Mouse (Mus musculus): ENCODE results near the gene Tnr. TPM values are rescaled to one million over a fixed set of nuclear protein-coding genes. Genes with fewer than 3 reads are reported as not detected.

The Tnr gene
- polyA plus RNA-seq, 1 experiment from 2014 or later = 1.7 TPM

- Histone ChIP-seq H3K4me2 (replicated peaks) (no peak overlapping the region), H3K9me3 (no peaks in the 10 kb centered on the region), H3K36me3 (no peaks in the 10 kb centered on the region), H3K27me3 (peaks cover 34% of the 10 kb centered on the region), H3K4me3 (replicated peaks) (no peak overlapping the region), H3K9ac (replicated peaks) (no peak overlapping the region), H3K27ac (no peak overlapping the region), H3K4me1 (replicated peaks) (peaks cover 7% of the 10 kb centered on the region; the same call in 1 of the 2 replicates)
- WGBS = 20% methylated on average over 1 of the region's 1 CpGs
- no peak for ATAC-seq
Observed at GRCm38 (mm10) chr1:159865696-159866095, 342.1 kb downstream of the Tnr start.

GRCm38 (mm10) chr1:159869619-159870441, 346.3 kb downstream of the Tnr start:
- H3K4me1 ChIP-seq (replicated peaks) = peaks cover 7% of the 10 kb centered on the region; the same call in 1 of the 2 replicates
- 85% methylated on average over 6 of the region's 6 CpGs for WGBS
- H3K27me3 ChIP-seq = peaks cover 15% of the 10 kb centered on the region; the same call in 1 of the 2 replicates
- no peak for ATAC-seq
- no peak overlapping the region for H3K9ac ChIP-seq (replicated peaks)
- H3K36me3 ChIP-seq = no peaks in the 10 kb centered on the region
- H3K27ac ChIP-seq = no peak overlapping the region
- no peaks in the 10 kb centered on the region for H3K9me3 ChIP-seq
- no peak overlapping the region for H3K4me2 ChIP-seq (replicated peaks)
- no peak overlapping the region for H3K4me3 ChIP-seq (replicated peaks)

- Histone ChIP-seq H3K4me3 (replicated peaks) (no peak overlapping the region), H3K4me1 (replicated peaks) (no peaks in the 10 kb centered on the region), H3K9ac (replicated peaks) (no peak overlapping the region), H3K9me3 (no peaks in the 10 kb centered on the region), H3K4me2 (replicated peaks) (no peak overlapping the region), H3K36me3 (no peaks in the 10 kb centered on the region), H3K27ac (no peak overlapping the region), H3K27me3 (0 out of 2 replicates have a peak, but pooled peaks cover 9% of the 10 kb centered on the region)
- WGBS = 91% methylated on average over 3 of the region's 3 CpGs
- ATAC-seq = no peak
Observed at GRCm38 (mm10) chr1:159872866-159873265, 349.3 kb downstream of the Tnr start.

GRCm38 (mm10) chr1:159878681-159879080, 355.1 kb downstream of the Tnr start:
- Histone ChIP-seq H3K4me3 (replicated peaks) (no peak overlapping the region), H3K9me3 (no peaks in the 10 kb centered on the region), H3K9ac (replicated peaks) (no peak overlapping the region), H3K4me1 (replicated peaks) (no peaks in the 10 kb centered on the region), H3K27ac (no peak overlapping the region), H3K27me3 (no peaks in the 10 kb centered on the region), H3K4me2 (replicated peaks) (no peak overlapping the region), H3K36me3 (no peaks in the 10 kb centered on the region)
- ATAC-seq = 0 out of 2 replicates have a peak, but pooled peaks have one; percentile 37
- 57% methylated on average over 3 of the region's 3 CpGs for WGBS

- Histone ChIP-seq H3K36me3 (no peaks in the 10 kb centered on the region), H3K9me3 (no peaks in the 10 kb centered on the region), H3K4me3 (replicated peaks) (no peak overlapping the region), H3K27me3 (no peaks in the 10 kb centered on the region), H3K4me2 (replicated peaks) (no peak overlapping the region), H3K27ac (no peak overlapping the region), H3K9ac (replicated peaks) (no peak overlapping the region), H3K4me1 (replicated peaks) (no peaks in the 10 kb centered on the region)
- no peak for ATAC-seq
- WGBS = 91% methylated on average over 4 of the region's 4 CpGs
Observed at GRCm38 (mm10) chr1:159879866-159880265, 356.3 kb downstream of the Tnr start.

- no peaks in the 10 kb centered on the region for H3K36me3 ChIP-seq
- ATAC-seq = no peak
- H3K27me3 ChIP-seq = no peaks in the 10 kb centered on the region
- H3K9ac ChIP-seq (replicated peaks) = no peak overlapping the region
- no peaks in the 10 kb centered on the region for H3K9me3 ChIP-seq
- H3K27ac ChIP-seq = no peak overlapping the region
- H3K4me3 ChIP-seq (replicated peaks) = no peak overlapping the region
- no peaks in the 10 kb centered on the region for H3K4me1 ChIP-seq (replicated peaks)
- WGBS = 73% methylated on average over 3 of the region's 3 CpGs
- no peak overlapping the region for H3K4me2 ChIP-seq (replicated peaks)
Observed at GRCm38 (mm10) chr1:159885476-159885875, 361.9 kb downstream of the Tnr start.

GRCm38 (mm10) chr1:159888611-159889010, 365.0 kb downstream of the Tnr start:
- Histone ChIP-seq H3K27me3 (no peaks in the 10 kb centered on the region), H3K9me3 (no peaks in the 10 kb centered on the region), H3K36me3 (no peaks in the 10 kb centered on the region), H3K4me2 (replicated peaks) (no peak overlapping the region), H3K9ac (replicated peaks) (no peak overlapping the region), H3K27ac (no peak overlapping the region), H3K4me1 (replicated peaks) (no peaks in the 10 kb centered on the region), H3K4me3 (replicated peaks) (no peak overlapping the region)
- 96% methylated on average over 5 of the region's 5 CpGs for WGBS
- no peak for ATAC-seq

- 92% methylated on average over 17 of the region's 17 CpGs for WGBS
Observed at GRCm38 (mm10) chr1:159889012-159889765, 365.6 kb downstream of the Tnr start.

GRCm38 (mm10) chr1:159890524-159890923, 367.0 kb downstream of the Tnr start:
- WGBS = 86% methylated on average over 5 of the region's 5 CpGs
- H3K4me1 ChIP-seq (replicated peaks) = no peaks in the 10 kb centered on the region
- no peaks in the 10 kb centered on the region for H3K27me3 ChIP-seq
- no peaks in the 10 kb centered on the region for H3K36me3 ChIP-seq
- no peak overlapping the region for H3K4me3 ChIP-seq (replicated peaks)
- no peak overlapping the region for H3K9ac ChIP-seq (replicated peaks)
- no peak for ATAC-seq
- H3K4me2 ChIP-seq (replicated peaks) = no peak overlapping the region
- H3K27ac ChIP-seq = no peak overlapping the region
- no peaks in the 10 kb centered on the region for H3K9me3 ChIP-seq

More at GRCm38 (mm10) chr1:159889012-159889765, 365.6 kb downstream of the Tnr start:
- H3K27ac ChIP-seq = no peak overlapping the region
- H3K36me3 ChIP-seq = no peaks in the 10 kb centered on the region
- H3K9me3 ChIP-seq = no peaks in the 10 kb centered on the region
- no peak overlapping the region for H3K4me2 ChIP-seq (replicated peaks)
- H3K4me3 ChIP-seq (replicated peaks) = no peak overlapping the region
- no peak overlapping the region for H3K9ac ChIP-seq (replicated peaks)
- H3K4me1 ChIP-seq (replicated peaks) = no peaks in the 10 kb centered on the region
- no peak for ATAC-seq
- H3K27me3 ChIP-seq = no peaks in the 10 kb centered on the region

- H3K4me2 ChIP-seq (replicated peaks) = no peak overlapping the region
- no peaks in the 10 kb centered on the region for H3K36me3 ChIP-seq
- H3K27me3 ChIP-seq = no peaks in the 10 kb centered on the region
- H3K9ac ChIP-seq (replicated peaks) = no peak overlapping the region
- no peaks in the 10 kb centered on the region for H3K4me1 ChIP-seq (replicated peaks)
- H3K4me3 ChIP-seq (replicated peaks) = no peak overlapping the region
- H3K27ac ChIP-seq = no peak overlapping the region
- WGBS = 83% methylated on average over 3 of the region's 3 CpGs
- no peak for ATAC-seq
- H3K9me3 ChIP-seq = no peaks in the 10 kb centered on the region
Observed at GRCm38 (mm10) chr1:159895094-159895493, 371.5 kb downstream of the Tnr start.

- Histone ChIP-seq H3K27me3 (no peaks in the 10 kb centered on the region), H3K9me3 (no peaks in the 10 kb centered on the region), H3K9ac (replicated peaks) (no peak overlapping the region), H3K36me3 (no peaks in the 10 kb centered on the region), H3K4me1 (replicated peaks) (peaks cover 20% of the 10 kb centered on the region), H3K27ac (no peak overlapping the region; the same call in 1 of the 2 replicates), H3K4me2 (replicated peaks) (no peak overlapping the region), H3K4me3 (replicated peaks) (no peak overlapping the region)
- WGBS = 78% methylated on average over 3 of the region's 3 CpGs
- no peak for ATAC-seq
Observed at GRCm38 (mm10) chr1:159899991-159900390, 376.4 kb downstream of the Tnr start.

- ATAC-seq = peak; percentile 39
- no peak overlapping the region for H3K4me2 ChIP-seq (replicated peaks)
- no peaks in the 10 kb centered on the region for H3K27me3 ChIP-seq
- H3K36me3 ChIP-seq = no peaks in the 10 kb centered on the region
- no peaks in the 10 kb centered on the region for H3K9me3 ChIP-seq
- no peak overlapping the region for H3K4me3 ChIP-seq (replicated peaks)
- H3K4me1 ChIP-seq (replicated peaks) = peaks cover 20% of the 10 kb centered on the region
- H3K27ac ChIP-seq = peak overlapping the region; percentile 35; the same call in 1 of the 2 replicates
- WGBS = 55% methylated on average over 3 of the region's 3 CpGs
- no peak overlapping the region for H3K9ac ChIP-seq (replicated peaks)
Observed at GRCm38 (mm10) chr1:159900639-159901038, 377.1 kb downstream of the Tnr start.

Measured in midbrain, embryonic 13.5 days (tissue).